Mouse (Mus musculus) lung, postnatal 25 days (tissue): ENCODE results near the gene Gm20458.

Experiments used
- DNase-seq: peaks from one replicate; pipeline ENCODE4 v3.0.0; 2022; ENCODE audit warnings: low spot score

Gm20458 gene

GRCm38 (mm10) chr2:164537003-164537402 lies 76.2 kb downstream of the Gm20458 start:
- DNase-seq, result no peak
